Mouse (Mus musculus) stomach, postnatal 0 days (tissue): ENCODE results near the gene Tbc1d17.

Experiments
- CTCF ChIP-seq: IDR thresholded peaks from 2 replicates; pipeline ENCODE4 v1.5.1; 2016; ENCODE audit warnings: antibody characterized with exemption, low read depth, mild to moderate bottlenecking, moderate library complexity
- EP300 ChIP-seq: optimal IDR thresholded peaks from 2 replicates; pipeline ENCODE3; 2016; ENCODE audit warnings: antibody characterized with exemption

DNA sequence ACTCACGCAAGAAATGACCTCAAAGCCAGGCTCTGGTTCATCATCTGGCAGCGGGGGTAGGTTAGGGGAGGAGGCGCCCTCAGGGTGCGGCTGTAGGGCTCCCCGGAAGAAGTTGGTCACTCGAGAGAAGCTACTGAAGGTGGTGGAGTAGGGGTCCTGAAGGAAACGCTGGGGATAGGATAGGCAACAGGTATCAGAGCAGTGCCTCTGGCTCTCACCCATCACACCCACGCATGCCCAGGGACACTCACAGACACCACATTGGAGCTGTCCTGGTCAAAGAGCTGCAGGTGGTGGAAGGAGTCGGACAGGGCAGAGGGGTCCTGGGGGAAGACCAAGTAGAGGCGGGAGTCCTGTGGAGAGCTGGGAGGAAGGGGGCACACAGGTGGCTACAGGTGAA, 3.9 kb downstream of the Tbc1d17 start:
- no peak for TF ChIP-seq CTCF
- no peak for TF ChIP-seq EP300
